Mouse (Mus musculus): ENCODE data around the gene AL607142.1. TPM values are rescaled to one million over a fixed set of nuclear protein-coding genes. Genes with fewer than 3 reads are reported as not detected.

The AL607142.1 gene
- not detected for total RNA-seq (2021)

GRCm38 (mm10) chr4:120064696-120065095 lies at the start of gene AL607142.1:
AL607142.1 (plus strand) TSS chr4:120064996.
- DNase-seq (ENCODE audit: low spot score) = no peak
- intact Hi-C loops (cut with DNase I) = no loop called here

DNA sequence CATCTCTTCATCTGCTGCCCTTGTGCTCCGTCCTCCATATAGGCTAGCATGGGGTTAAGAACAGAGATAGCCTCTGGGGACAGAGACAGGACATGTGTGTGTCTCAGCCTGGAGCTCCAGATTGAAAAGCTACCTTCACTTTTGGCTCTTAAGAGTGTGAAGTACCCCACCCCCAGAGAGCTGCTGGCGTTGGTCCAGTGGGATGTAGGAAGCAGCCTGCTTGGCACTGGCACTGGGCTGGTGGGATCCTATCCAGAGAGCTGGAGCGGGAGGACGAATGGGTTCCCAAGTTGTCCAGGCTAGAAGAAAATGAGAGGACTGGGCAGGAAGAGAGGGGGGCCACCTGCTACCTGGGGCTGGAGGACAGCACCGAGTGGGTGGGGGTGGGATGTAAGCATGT lies 46.4 kb upstream of the AL607142.1 start:
- DNase-seq (ENCODE audit: low spot score) = no peak
- intact Hi-C loops (cut with DNase I) = no loop called here

- intact Hi-C loops (cut with DNase I) = no loop called here
- DNase-seq (ENCODE audit: low spot score) = no peak
Measured at GRCm38 (mm10) chr4:120022392-120022791, 42.4 kb upstream of the AL607142.1 start.

DNA sequence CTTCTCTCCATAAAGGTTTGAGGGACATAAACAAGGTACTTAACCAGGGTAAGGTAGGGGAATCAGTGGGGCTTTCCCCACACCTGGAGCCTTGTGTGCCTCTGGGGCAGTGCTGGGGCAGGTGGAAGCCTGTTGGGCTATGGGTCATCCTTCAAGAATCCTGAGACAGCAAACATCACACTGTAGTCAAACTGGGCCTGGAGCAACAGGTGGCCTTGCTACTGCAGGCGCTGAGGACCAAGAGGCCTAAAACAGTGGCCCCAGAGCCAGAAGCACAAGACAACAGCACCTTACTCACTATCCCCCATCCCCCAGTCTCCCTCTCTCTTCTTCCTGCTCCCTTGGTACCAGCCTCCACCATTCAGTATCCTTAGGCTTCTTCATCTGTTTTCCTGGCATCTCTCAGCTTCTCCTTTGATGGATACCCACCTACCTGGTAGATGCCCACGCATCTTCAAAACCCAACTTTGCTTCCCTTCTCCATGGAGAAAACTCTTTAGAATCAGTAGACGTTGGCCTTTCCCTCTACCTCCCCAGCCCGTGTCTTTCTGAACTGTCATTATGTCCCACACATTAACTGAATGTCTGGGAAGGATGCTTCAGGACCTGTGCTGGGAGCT lies 41.5 kb upstream of the AL607142.1 start:
- no peak for DNase-seq (ENCODE audit: low spot score)
- intact Hi-C loops (cut with DNase I) = no loop called here

DNA sequence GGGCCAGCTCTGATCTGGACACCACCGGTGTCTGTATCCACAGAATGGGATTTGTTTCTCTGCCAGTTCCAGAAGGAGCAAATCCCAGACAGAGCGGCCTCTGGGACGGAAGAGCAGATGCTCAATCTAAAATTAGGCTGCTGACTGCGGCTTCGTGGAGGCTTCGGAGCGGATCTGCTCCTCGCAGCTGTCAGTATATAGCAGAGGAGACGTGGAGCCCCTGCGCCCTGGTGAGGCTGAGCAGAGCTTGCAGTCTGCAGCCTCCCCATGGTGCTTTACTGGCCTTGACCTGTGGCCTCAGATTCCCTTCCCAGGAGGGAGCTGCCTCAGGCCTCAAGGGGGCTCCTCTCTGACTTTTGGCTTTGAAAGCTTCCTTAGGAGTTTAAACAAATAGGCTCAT lies 40.7 kb upstream of the AL607142.1 start:
- peak; percentile 16 for DNase-seq (ENCODE audit: low spot score)
- intact Hi-C loops (cut with DNase I) = no loop called here

DNA sequence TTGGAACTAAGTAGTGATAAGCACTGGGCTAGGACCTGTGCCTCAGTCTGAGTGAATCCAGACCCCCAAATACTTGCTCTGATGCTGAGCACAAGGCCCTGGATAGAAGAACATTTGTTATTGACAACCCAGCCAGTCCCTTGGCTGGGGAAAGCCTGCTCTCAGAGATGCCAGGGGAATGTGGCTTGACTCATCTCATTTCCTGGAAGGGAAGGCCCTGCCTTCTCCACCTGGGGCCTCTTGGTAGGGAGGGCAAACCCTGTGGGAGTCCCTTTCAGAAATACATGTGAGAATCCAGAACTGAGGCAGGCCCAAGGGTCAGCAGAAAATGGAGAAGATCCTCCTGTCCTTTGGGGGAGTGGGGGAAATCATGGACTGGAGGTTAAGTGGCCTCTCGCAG lies 37.1 kb upstream of the AL607142.1 start:
- intact Hi-C loops (cut with DNase I) = no loop called here
- no peak for DNase-seq (ENCODE audit: low spot score)

- intact Hi-C loops (cut with DNase I) = loop anchor here (5.0 kb wide), 1 partner anchor 108 kb away; no protein-coding TSS in a partner anchor
- DNase-seq (ENCODE audit: low spot score) = no peak
Measured at GRCm38 (mm10) chr4:120029937-120030336, 34.9 kb upstream of the AL607142.1 start.

- intact Hi-C loops (cut with DNase I) = loop anchor here (5.0 kb wide), 1 partner anchor 110 kb away; no protein-coding TSS in a partner anchor
Measured at GRCm38 (mm10) chr4:120032320-120032983, 32.3 kb upstream of the AL607142.1 start.

GRCm38 (mm10) chr4:120032984-120033355 lies 31.8 kb upstream of the AL607142.1 start:
- intact Hi-C loops (cut with DNase I) = loop anchor here (5.0 kb wide), 1 partner anchor 111 kb away; no protein-coding TSS in a partner anchor
- DNase-seq (ENCODE audit: low spot score) = no peak

More at GRCm38 (mm10) chr4:120032320-120032983, 32.3 kb upstream of the AL607142.1 start:
- DNase-seq (ENCODE audit: low spot score) = peak; percentile 61

- intact Hi-C loops (cut with DNase I) = no loop called here
- no peak for DNase-seq (ENCODE audit: low spot score)
Measured at GRCm38 (mm10) chr4:120036294-120036693, 28.5 kb upstream of the AL607142.1 start.

- intact Hi-C loops (cut with DNase I) = no loop called here
- DNase-seq (ENCODE audit: low spot score) = no peak
Measured at GRCm38 (mm10) chr4:120037007-120037406, 27.8 kb upstream of the AL607142.1 start.

- intact Hi-C loops (cut with DNase I) = no loop called here
- no peak for DNase-seq (ENCODE audit: low spot score)
Measured at GRCm38 (mm10) chr4:120041520-120041919, 23.3 kb upstream of the AL607142.1 start.

DNA sequence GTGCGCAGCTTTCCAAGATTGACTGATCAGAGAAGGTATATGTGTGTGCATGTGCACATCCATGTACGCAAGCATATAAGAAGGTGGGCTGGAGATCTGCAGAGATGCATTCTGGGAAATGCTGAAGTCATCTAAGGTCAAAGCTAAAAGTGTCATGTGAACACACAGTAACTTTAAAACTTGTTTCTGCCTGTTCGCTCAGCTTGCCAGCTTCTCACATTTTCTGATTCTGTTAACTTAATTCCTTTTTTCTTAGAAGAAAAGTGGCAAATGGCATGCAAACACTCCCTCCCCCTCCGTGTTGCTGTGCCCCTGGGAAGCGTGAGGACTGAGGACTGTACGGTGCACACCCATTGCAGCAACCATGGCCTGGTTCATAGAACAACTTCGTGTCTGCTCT lies 22.3 kb upstream of the AL607142.1 start:
- no peak for DNase-seq (ENCODE audit: low spot score)
- intact Hi-C loops (cut with DNase I) = no loop called here

- intact Hi-C loops (cut with DNase I) = no loop called here
- DNase-seq (ENCODE audit: low spot score) = no peak
Measured at GRCm38 (mm10) chr4:120044612-120045011, 20.2 kb upstream of the AL607142.1 start.

- intact Hi-C loops (cut with DNase I) = no loop called here
Measured at GRCm38 (mm10) chr4:120045131-120045537, 19.7 kb upstream of the AL607142.1 start.

DNA sequence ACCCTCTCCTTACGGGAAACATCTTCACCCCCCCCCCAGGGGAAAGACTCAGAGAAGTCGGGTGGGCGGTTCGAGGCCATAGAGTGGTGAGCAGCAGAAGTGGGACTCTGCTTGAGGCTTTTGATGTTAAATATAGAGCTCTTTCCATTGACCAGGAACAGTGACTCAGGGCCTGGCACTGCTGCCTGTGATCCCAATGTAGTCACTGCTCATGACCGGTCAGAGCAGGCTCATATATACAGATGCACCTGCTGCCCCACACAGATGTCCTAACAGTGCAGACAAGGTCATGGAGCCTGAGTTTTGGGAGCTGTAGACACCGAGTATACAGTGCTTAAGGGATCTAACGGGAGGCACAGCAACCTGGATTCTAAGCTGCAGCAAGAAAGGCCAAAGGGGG lies 18.9 kb upstream of the AL607142.1 start:
- intact Hi-C loops (cut with DNase I) = no loop called here

More at GRCm38 (mm10) chr4:120045131-120045537, 19.7 kb upstream of the AL607142.1 start:
- DNase-seq (ENCODE audit: low spot score) = no peak

DNA sequence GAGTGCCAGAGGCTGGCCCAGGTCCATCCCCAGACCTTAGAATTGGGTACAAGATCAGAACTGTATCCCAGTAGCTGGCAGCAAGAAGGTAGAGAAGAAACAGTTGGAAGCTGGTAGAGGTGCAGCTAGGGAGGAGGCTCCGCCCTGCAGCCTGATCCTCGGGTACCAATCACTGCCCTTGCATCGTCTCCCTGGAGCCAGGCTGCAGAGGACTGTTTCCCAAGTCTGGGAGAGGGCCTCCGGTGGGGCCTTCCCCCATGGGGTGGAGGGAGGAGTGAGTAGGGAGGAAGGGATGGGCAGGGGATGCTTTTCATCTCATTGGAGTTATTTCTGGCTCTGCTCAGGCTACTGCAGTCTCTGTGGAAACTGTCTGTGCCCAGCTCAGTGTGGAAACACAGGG lies 17.7 kb upstream of the AL607142.1 start:
- intact Hi-C loops (cut with DNase I) = no loop called here
- no peak for DNase-seq (ENCODE audit: low spot score)

More for the DNA sequence above, 18.9 kb upstream of the AL607142.1 start:
- no peak for DNase-seq (ENCODE audit: low spot score)

DNA sequence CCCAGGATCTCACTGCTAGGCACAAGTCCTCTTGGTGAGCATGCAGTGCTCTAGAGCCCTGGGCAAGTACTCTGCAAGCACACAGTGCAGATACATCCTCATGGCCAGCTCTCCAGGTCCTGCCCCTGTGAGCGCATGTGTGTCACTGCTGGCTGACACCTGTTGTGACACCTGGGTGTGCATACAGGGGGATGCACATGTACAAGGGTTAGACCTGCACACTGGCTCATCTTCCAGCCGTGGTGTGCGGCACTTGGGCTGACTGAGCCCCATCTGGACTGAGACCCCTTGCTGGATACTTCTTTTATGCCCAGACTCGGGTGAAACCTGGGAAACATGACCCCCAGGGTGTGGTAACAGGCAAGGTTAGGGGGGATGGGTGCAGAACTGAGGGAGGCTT lies 16.5 kb upstream of the AL607142.1 start:
- DNase-seq (ENCODE audit: low spot score) = no peak
- intact Hi-C loops (cut with DNase I) = no loop called here

DNA sequence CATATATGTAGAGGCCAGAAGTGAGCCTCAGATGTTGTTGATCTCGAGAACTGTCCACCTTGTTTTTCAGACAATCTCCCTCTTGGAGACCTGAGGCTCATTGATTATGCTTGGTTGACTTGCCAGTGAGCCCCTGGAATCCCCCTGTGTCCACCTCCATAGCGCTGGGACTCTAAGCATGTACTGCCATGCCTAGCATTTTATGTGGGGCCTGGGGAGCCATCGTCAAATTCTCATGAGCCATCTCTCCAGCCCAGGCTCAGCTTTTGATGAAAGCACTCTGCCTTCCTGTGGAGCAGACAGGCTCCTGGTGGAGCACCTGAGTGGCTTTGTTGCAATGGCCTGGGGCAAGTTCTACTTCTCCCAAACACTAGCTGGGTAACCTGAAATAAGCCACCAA lies 14.9 kb upstream of the AL607142.1 start:
- intact Hi-C loops (cut with DNase I) = no loop called here
- no peak for DNase-seq (ENCODE audit: low spot score)

GRCm38 (mm10) chr4:120052481-120052880 lies 12.3 kb upstream of the AL607142.1 start:
- no peak for DNase-seq (ENCODE audit: low spot score)
- intact Hi-C loops (cut with DNase I) = no loop called here

All from heart, postnatal 25 days (tissue).